ENCODE assay signal across 1 mouse cellular context in the genomic region with DNA sequence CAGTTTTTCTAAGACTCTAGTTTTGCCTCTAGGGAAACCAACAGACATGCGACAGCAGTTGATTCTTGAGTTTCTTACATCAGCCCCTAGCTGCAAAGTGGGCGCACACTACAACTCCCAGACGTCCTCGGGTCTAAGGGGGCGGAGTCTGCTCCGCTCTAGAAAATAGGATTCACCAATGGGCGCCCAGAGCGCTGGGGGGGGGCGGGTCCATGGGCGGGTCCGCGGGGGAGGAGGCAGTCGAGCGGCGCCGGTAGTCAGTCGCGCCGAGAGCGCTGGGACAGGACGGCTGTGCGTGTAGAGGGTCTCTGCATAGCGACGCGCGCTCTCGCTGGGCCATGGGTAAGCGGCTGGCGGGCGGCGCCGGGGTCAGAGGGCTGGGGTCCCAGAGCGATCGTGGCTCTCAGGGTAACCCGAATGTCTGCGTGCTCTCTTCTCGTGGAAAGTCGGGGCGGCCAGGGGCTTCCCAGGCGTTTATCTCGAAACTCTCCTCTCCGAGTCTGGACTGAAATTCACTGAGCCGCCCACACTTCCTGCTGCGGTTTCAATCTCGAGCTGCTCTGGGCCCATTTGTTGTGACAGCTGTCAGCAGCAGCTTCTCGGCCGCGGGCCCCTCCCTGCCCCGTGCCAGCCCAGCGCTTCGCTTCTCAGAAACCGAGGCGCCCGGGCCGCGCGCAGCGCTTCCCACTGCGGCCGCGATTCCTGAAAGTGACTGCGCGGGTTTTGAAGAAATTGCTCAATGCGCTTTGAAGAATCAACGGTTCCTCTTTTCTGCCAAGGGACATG.
A peak's percentile ranks its signal among the peaks of the same experiment; 100 is the strongest.
TF ChIP-seq lines count a peak whose summit lies in the region.

Arid5a (plus strand) TSS at position 239 of the 786 bp plus-strand sequence.

TF ChIP-seq in CH12.LX, 34 proteins besides CTCF, POLR2A, EP300 and RAD21 (continued from another document):
- 0 out of 2 replicates have a peak, but pooled peaks have one; percentile 50 for TF ChIP-seq MAFK (IDR thresholded peaks at IDR 0.05; ENCODE audit: insufficient replicate concordance, low read length)
- TF ChIP-seq E2F4 (IDR thresholded peaks at IDR 0.05; ENCODE audit: insufficient replicate concordance, low read depth, low read length) = no peak
- peak; percentile 48; the same call in 1 of the 2 replicates for TF ChIP-seq CHD2 (IDR thresholded peaks at IDR 0.05; ENCODE audit: low read length)
- TF ChIP-seq SIN3A (IDR thresholded peaks at IDR 0.05; ENCODE audit: low read length) = peak; percentile 97
- peak; percentile 90 for TF ChIP-seq MXI1 (IDR thresholded peaks at IDR 0.05; ENCODE audit: low read depth, low read length)
- no peak for TF ChIP-seq ZC3H11A (IDR thresholded peaks at IDR 0.05; ENCODE audit: low read depth, low read length)
- peak; percentile 89; the same call in 1 of the 2 replicates for TF ChIP-seq KAT2A (IDR thresholded peaks at IDR 0.05; ENCODE audit: insufficient replicate concordance, low read length)
- TF ChIP-seq PAX5 (IDR thresholded peaks at IDR 0.05; ENCODE audit: low read length) = no peak
- TF ChIP-seq ZNF384 (IDR thresholded peaks at IDR 0.05; ENCODE audit: low read depth, low read length) = no peak
- TF ChIP-seq ZMIZ1 (IDR thresholded peaks at IDR 0.05; ENCODE audit: low read depth, low read length) = peak; percentile 98
- peak; percentile 78 for TF ChIP-seq ETS1 (conservative IDR thresholded peaks at IDR 0.05; ENCODE audit: low read depth, low read length)
- TF ChIP-seq MEF2A (IDR thresholded peaks at IDR 0.05; ENCODE audit: borderline replicate concordance, low read depth, low read length) = peak; percentile 73; the same call in 1 of the 2 replicates
- TF ChIP-seq ZKSCAN1 (IDR thresholded peaks at IDR 0.05; ENCODE audit: borderline replicate concordance, low read depth, low read length) = no peak
- no peak for TF ChIP-seq USF2 (conservative IDR thresholded peaks at IDR 0.05; ENCODE audit: low read depth, low read length)
- peak; percentile 95 for TF ChIP-seq BHLHE40 (IDR thresholded peaks at IDR 0.05; ENCODE audit: low read depth, low read length)
- TF ChIP-seq MAZ (IDR thresholded peaks at IDR 0.05; ENCODE audit: low read depth, low read length) = peak; percentile 79; the same call in 1 of the 2 replicates
